Mouse (Mus musculus) heart, embryonic 11.5 days (tissue): ENCODE results near the gene Shc3. TPM values are rescaled to one million over a fixed set of nuclear protein-coding genes. Genes with fewer than 3 reads are reported as not detected.

Experiments used
- ATAC-seq: fragments of 200-750 bp; cut with Nextera tagmentation; replicated peaks from 2 replicates; pipeline ENCODE4 v1.8.0; 2017; ENCODE audit warnings: moderate library complexity; ENCODE audit not compliant: insufficient number of reproducible peaks, low FRiP score, low TSS enrichment
- H3K27ac ChIP-seq: fragments of 300-500 bp; sonication (generic); 2 replicates; pipeline ENCODE4 v1.5.1; 2014; ENCODE audit warnings: mild to moderate bottlenecking, low read depth, low read length
- H3K27me3 ChIP-seq: fragments of 300-500 bp; sonication (generic); 2 replicates; pipeline ENCODE4 v1.6.1; 2014; ENCODE audit warnings: mild to moderate bottlenecking, low read length, mixed read lengths; ENCODE audit not compliant: control insufficient read depth, insufficient read depth
- H3K36me3 ChIP-seq: fragments of 300-500 bp; sonication (generic); 2 replicates; pipeline ENCODE4 v1.6.1; 2014; ENCODE audit warnings: mild to moderate bottlenecking, low read length, moderate library complexity, mixed read lengths; ENCODE audit not compliant: control insufficient read depth, insufficient read depth
- H3K4me1 ChIP-seq: fragments of 300-500 bp; sonication (generic); 2 replicates; pipeline ENCODE4 v1.6.1; 2014; ENCODE audit warnings: low read length; ENCODE audit not compliant: control insufficient read depth, insufficient read depth
- H3K4me2 ChIP-seq: fragments of 300-500 bp; sonication (generic); 2 replicates; pipeline ENCODE4 v1.6.1; 2014; ENCODE audit warnings: mild to moderate bottlenecking, moderate library complexity
- H3K4me3 ChIP-seq: fragments of 300-500 bp; sonication (generic); 2 replicates; pipeline ENCODE4 v1.5.1; 2014; ENCODE audit warnings: low read depth, low read length
- H3K9ac ChIP-seq: fragments of 300-500 bp; sonication (generic); 2 replicates; pipeline ENCODE4 v1.6.1; 2014; ENCODE audit warnings: mild to moderate bottlenecking, low read depth, low read length, moderate library complexity
- H3K9me3 ChIP-seq: fragments of 300-500 bp; sonication (generic); replicated peaks from 2 replicates; pipeline ENCODE4 v1.6.1; 2016; ENCODE audit warnings: low read length; ENCODE audit not compliant: control insufficient read depth
- WGBS: fragments of 180-500 bp; shearing (Covaris S2); extraction: QIAGEN DNeasy Blood & Tissue Kit; methylation state at CpG from one replicate; pipeline ENCODE4 v1.1.7; 2014; ENCODE audit not compliant: insufficient replicate concordance; 5-methylcytosine and 5-hydroxymethylcytosine counted together
- polyA plus RNA-seq: library from polyadenylated mRNA; unstranded; fragments of >200 nt; fragmentation: Nextera tagmentation; extraction: Ambion mirVana; gene quantifications from 2 replicates; pipeline ENCODE4 v1.2.1, GENCODE M21; 2014

Gene Shc3
- polyA plus RNA-seq, 1 experiment from 2014 or later, result 0.31 TPM

DNA sequence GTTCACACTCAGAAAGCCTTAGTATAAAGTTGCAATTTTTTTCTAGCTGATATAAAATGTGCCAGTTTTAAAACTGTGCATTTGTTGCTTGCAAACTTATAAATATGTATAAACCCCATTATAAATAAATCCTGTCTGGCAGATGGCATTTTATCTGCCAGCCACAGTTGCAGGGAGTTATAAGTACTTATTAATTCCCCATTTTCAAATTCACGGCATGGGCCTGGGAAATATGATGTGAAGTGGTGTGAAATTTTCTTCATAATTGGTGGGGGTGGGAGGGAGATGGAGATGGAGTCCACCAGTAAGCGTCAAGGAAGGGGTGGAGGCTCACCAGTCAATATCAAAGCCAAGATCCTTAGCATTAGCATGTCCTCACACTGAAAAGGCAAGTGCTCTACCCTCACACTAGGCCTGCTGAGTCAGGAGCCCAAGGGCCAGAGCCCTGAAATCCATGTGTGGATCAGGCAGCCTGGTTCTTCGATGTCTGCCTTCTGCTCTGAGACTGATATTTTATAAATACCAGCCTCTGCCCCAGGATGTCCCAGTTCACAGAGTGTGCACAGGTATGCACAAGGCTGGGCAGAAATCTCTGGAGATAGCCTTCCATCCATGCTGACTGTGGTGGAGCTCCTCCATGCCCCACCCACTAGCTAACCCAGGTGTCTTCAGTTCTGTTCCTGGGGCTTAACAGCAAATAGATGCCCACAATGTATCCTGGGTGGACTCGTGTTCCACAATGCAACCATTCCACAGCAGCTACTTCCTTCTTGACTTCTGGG lies 143.4 kb downstream of the Shc3 start:
- 71% methylated on average over 4 of the region's 4 CpGs for WGBS
- Histone ChIP-seq H3K36me3 (no peaks in the 10 kb centered on the region), H3K9ac (no peak overlapping the region), H3K4me3 (no peak overlapping the region), H3K27ac (no peak overlapping the region), H3K27me3 (no peaks in the 10 kb centered on the region), H3K4me2 (no peak overlapping the region), H3K9me3 (no peaks in the 10 kb centered on the region), H3K4me1 (no peaks in the 10 kb centered on the region)
- no peak for ATAC-seq

DNA sequence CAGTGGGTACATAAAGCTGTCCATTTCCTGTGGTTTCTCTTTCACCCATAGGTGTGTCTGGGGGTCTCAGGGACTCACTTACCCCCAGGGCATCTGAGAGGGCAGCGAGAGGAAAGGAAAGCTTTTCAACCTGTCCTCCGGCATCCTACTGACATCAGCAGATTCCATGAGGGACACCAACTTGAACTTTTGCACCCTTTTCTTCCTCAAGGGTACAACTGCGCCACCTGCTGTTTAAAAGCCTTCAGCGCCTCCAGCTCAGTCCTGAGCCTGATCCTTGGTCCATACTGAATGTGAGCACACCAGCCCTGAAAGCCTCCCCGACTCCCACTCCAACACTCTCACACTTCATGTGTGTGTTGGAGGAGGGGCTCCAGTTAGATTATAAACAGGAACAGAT lies 144.6 kb downstream of the Shc3 start:
- WGBS, result 15% methylated on average over 5 of the region's 5 CpGs
- Histone ChIP-seq H3K27me3 (no peaks in the 10 kb centered on the region), H3K4me3 (no peak overlapping the region), H3K9me3 (no peaks in the 10 kb centered on the region), H3K27ac (no peak overlapping the region), H3K36me3 (no peaks in the 10 kb centered on the region), H3K4me2 (peak overlapping the region; percentile 35), H3K4me1 (no peaks in the 10 kb centered on the region), H3K9ac (no peak overlapping the region)
- no peak for ATAC-seq

GRCm38 (mm10) chr13:51423647-51424046 lies 145.6 kb downstream of the Shc3 start:
- H3K4me3 ChIP-seq, result no peak overlapping the region
- H3K9me3 ChIP-seq, result no peaks in the 10 kb centered on the region
- no peak overlapping the region for H3K4me2 ChIP-seq
- no peaks in the 10 kb centered on the region for H3K27me3 ChIP-seq
- no peaks in the 10 kb centered on the region for H3K4me1 ChIP-seq
- no peak overlapping the region for H3K9ac ChIP-seq
- H3K36me3 ChIP-seq, result no peaks in the 10 kb centered on the region
- no peak overlapping the region for H3K27ac ChIP-seq
- WGBS, result 64% methylated on average over 9 of the region's 9 CpGs
- no peak for ATAC-seq

- Histone ChIP-seq H3K4me3 (no peak overlapping the region), H3K27ac (no peak overlapping the region), H3K9me3 (no peaks in the 10 kb centered on the region), H3K4me2 (no peak overlapping the region), H3K9ac (no peak overlapping the region), H3K36me3 (no peaks in the 10 kb centered on the region; the same call in 1 of the 2 replicates), H3K4me1 (peaks cover 4% of the 10 kb centered on the region; the same call in 1 of the 2 replicates), H3K27me3 (no peaks in the 10 kb centered on the region)
- no peak for ATAC-seq
- WGBS, result 78% methylated on average over 9 of the region's 9 CpGs
Measured at GRCm38 (mm10) chr13:51420861-51421260, 148.4 kb downstream of the Shc3 start.

GRCm38 (mm10) chr13:51419501-51419900 lies 149.7 kb downstream of the Shc3 start:
- Histone ChIP-seq H3K9ac (no peak overlapping the region), H3K9me3 (no peaks in the 10 kb centered on the region; the same call in 1 of the 2 replicates), H3K4me2 (no peak overlapping the region), H3K27me3 (no peaks in the 10 kb centered on the region), H3K36me3 (peaks cover 4% of the 10 kb centered on the region; the same call in 1 of the 2 replicates), H3K4me1 (peaks cover 4% of the 10 kb centered on the region; the same call in 1 of the 2 replicates), H3K27ac (no peak overlapping the region), H3K4me3 (no peak overlapping the region)
- ATAC-seq, result no peak
- WGBS, result 82% methylated on average over 15 of the region's 15 CpGs

DNA sequence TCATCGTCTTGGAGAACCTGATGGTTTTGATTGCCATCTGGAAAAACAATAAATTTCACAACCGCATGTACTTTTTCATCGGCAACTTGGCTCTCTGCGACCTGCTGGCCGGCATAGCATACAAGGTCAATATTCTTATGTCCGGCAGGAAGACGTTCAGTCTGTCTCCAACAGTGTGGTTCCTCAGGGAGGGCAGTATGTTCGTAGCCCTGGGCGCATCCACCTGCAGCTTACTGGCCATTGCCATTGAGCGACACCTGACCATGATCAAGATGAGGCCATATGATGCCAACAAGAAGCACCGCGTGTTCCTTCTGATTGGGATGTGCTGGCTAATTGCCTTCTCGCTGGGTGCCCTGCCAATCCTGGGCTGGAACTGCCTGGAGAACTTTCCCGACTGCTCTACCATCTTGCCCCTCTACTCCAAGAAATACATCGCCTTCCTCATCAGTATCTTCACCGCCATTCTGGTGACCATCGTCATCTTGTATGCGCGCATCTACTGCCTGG lies 150.2 kb downstream of the Shc3 start:
- 76% methylated on average over 19 of the region's 19 CpGs for WGBS

GRCm38 (mm10) chr13:51418268-51418941 lies 150.8 kb downstream of the Shc3 start:
- peak overlapping the region; percentile 34 for H3K4me2 ChIP-seq

More for the DNA sequence above, 150.2 kb downstream of the Shc3 start:
- Histone ChIP-seq H3K27ac (no peak overlapping the region), H3K9me3 (no peaks in the 10 kb centered on the region; the same call in 1 of the 2 replicates), H3K27me3 (no peaks in the 10 kb centered on the region), H3K9ac (no peak overlapping the region), H3K36me3 (peaks cover 4% of the 10 kb centered on the region; the same call in 1 of the 2 replicates), H3K4me2 (peak overlapping the region; percentile 22; the same call in 1 of the 2 replicates), H3K4me3 (no peak overlapping the region), H3K4me1 (peaks cover 4% of the 10 kb centered on the region; the same call in 1 of the 2 replicates)
- no peak for ATAC-seq

GRCm38 (mm10) chr13:51417796-51418195 lies 151.4 kb downstream of the Shc3 start:
- Histone ChIP-seq H3K9ac (0 out of 2 replicates have a peak overlapping the region, but pooled peaks have one; percentile 16), H3K4me3 (no peak overlapping the region), H3K27ac (no peak overlapping the region), H3K9me3 (no peaks in the 10 kb centered on the region; the same call in 1 of the 2 replicates), H3K27me3 (no peaks in the 10 kb centered on the region), H3K36me3 (peaks cover 4% of the 10 kb centered on the region; the same call in 1 of the 2 replicates), H3K4me2 (no peak overlapping the region), H3K4me1 (peaks cover 4% of the 10 kb centered on the region; the same call in 1 of the 2 replicates)
- ATAC-seq, result no peak
- WGBS, result 66% methylated on average over 6 of the region's 6 CpGs

More at GRCm38 (mm10) chr13:51418268-51418941, 150.8 kb downstream of the Shc3 start:
- Histone ChIP-seq H3K27ac (no peak overlapping the region), H3K27me3 (no peaks in the 10 kb centered on the region), H3K4me3 (no peak overlapping the region), H3K4me1 (peaks cover 4% of the 10 kb centered on the region; the same call in 1 of the 2 replicates), H3K9me3 (no peaks in the 10 kb centered on the region; the same call in 1 of the 2 replicates), H3K9ac (peak overlapping the region; percentile 52; the same call in 1 of the 2 replicates), H3K36me3 (peaks cover 4% of the 10 kb centered on the region; the same call in 1 of the 2 replicates)
- peak; percentile 39; the same call in 1 of the 2 replicates for ATAC-seq
- 4% methylated on average over 20 of the region's 20 CpGs for WGBS
